22 mouse cellular contexts compared by ENCODE assay signal in the genomic region with DNA sequence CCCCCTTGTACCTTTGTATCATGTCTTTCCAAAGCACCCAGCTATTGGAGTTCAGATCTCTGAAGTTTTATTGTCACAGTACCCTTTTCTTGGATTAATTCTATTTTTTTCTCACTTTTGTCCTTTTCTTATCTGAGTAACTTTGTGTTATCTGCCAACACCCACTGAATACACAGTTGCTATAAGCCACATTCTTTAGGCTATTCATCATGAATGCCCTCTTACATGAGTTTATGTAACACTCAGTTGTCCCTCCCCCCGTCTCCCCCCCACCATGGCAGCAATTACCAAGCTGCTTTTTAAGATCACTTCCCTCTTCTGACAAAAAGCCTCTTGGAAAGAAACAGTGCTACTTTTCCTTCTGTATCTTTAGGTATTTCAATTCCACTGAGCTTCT.
"Had no signal": no experiment of that assay in that cellular context is flagged by ENCODE, and none has a peak within 500 bp of the region (broad histone marks: within the 10 kb centered on the region; RNA-seq: fewer than 3 reads in every experiment).

No protein-coding gene starts in this region.

- H3K4me3 ChIP-seq: limb, embryonic 12.5 days; limb, embryonic 15.5 days; megakaryocyte, embryonic 14.5 days; midbrain, embryonic 10.5 days; midbrain, embryonic 13.5 days; myocyte; neural tube, embryonic 13.5 days had no signal

- H3K4me2 ChIP-seq: limb, embryonic 12.5 days; limb, embryonic 15.5 days; liver, embryonic 11.5 days; lung, embryonic 14.5 days; midbrain, embryonic 13.5 days; neural tube, embryonic 13.5 days had no signal

- H3K9me3 ChIP-seq: limb, embryonic 12.5 days; limb, embryonic 15.5 days; megakaryocyte, embryonic 14.5 days; midbrain, embryonic 10.5 days; midbrain, embryonic 13.5 days; neural tube, embryonic 13.5 days had no signal

- H3K9ac ChIP-seq: limb, embryonic 12.5 days; limb, embryonic 15.5 days; liver, embryonic 14.5 days; liver, postnatal 0 days; lung, embryonic 14.5 days; midbrain, embryonic 13.5 days; neural tube, embryonic 13.5 days had no signal

- H3K27ac ChIP-seq: limb, embryonic 12.5 days; limb, embryonic 15.5 days; liver, embryonic 14.5 days; midbrain, embryonic 10.5 days; midbrain, embryonic 13.5 days; neural tube, embryonic 13.5 days had no signal

- H3K4me1 ChIP-seq: limb, embryonic 15.5 days; megakaryocyte, embryonic 14.5 days; midbrain, embryonic 10.5 days; midbrain, embryonic 13.5 days; neural tube, embryonic 13.5 days had no signal

- ATAC-seq: liver, postnatal 0 days; midbrain, embryonic 13.5 days; midbrain, embryonic 16.5 days had no signal

- H3K36me3 ChIP-seq: limb, embryonic 15.5 days; midbrain, embryonic 10.5 days; midbrain, embryonic 13.5 days; neural tube, embryonic 13.5 days had no signal

- DNase-seq: kidney, adult 18-20 months; kidney, adult 9 months; kidney, postnatal 14 days; kidney, postnatal 4 days; left cerebral cortex, postnatal 4 days; liver, postnatal 0 days; lung, embryonic 14.5 days; right cerebral cortex, adult 18-20 months; right cerebral cortex, postnatal 14 days; spleen, adult 18-20 months; thymus, adult 18-20 months; thymus, postnatal 36 days had no signal

- H3K27me3 ChIP-seq: limb, embryonic 12.5 days; limb, embryonic 15.5 days; megakaryocyte, embryonic 14.5 days; midbrain, embryonic 13.5 days; neural tube, embryonic 13.5 days had no signal
